Mouse (Mus musculus): ENCODE measurements around the gene Gm35549.

Gm35549 gene

DNA sequence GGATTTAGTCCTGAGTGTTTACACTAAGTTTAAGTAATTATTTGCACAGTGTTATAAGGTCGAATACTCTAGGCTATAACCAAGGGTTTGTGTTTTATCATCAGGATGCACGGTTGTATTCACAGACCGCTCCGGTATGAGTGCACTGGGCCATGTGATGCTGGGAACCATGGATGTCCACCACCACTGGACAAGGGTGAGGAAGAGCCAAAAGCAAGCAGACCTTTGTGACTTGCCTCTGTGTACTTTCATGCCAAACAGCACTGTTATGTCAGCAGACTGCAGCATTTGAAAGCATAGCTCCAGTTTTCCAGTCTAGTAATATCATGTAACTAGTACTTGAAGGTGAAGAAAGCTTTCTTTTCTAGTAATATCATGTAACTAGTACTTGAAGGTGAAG, 17.1 kb downstream of the Gm35549 start:
- DNase-seq (ENCODE audit: low read depth, low spot score): no peak

DNA sequence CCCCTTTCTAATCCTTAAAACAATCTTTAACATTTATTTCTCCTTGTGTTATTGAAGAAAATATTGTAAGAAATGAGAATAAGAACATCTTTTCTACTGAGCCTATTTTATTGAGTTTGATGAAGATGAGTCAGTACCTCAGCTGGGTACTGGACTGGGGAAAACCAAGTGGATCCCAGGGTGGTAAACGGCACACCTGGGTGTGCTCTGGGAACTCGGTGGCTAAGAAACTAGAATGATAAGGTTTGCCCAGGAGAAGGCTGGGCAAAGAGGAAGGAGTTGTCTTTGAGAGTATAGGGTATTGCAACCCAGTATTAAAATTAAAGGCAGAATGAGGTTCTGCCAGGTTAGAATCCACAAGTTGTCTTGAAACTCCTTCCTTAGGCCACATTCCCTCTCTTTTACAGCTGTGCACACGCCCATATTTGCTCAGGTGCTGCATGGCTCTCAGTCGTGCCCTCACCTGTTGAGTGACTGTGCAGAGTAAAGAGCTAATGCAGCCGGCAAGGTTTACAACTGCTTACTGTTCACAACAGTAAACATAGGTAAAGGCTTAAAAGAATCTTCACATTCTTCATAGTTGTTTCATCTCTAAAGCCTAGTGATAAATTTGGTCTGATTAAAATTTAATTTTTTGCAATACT, 20.3 kb downstream of the Gm35549 start:
- no peak for DNase-seq (ENCODE audit: low read depth, low spot score)

DNA sequence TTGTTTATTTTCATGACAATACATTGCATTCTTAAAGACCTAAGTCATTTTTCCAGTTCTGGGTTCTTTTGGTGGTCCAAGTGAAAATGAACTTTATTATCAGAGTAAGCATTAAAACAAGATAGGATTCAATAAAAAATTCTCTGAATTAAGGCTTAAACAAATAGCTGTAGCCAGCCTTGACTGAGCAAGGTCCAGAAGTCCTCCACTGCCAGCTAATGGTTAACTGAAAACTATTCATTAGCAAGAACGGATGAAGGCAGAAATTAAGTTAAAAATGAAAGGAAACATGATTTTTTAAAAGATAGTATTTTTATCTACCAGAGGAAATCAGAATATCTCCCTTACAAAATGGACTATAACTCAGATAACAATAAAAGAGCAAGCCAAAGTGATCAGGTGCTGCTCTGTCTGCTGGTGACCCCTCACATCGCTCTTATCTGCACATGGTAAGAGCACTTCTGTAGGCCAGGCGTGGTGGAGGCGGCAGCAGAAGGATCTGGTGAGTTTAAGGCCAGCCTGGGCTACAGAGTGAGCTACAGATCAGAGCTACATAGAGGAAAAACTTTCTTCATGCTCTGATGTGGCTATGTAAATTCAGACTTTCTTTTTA, 28.5 kb downstream of the Gm35549 start:
- DNase-seq (ENCODE audit: low read depth, low spot score): no peak

DNA sequence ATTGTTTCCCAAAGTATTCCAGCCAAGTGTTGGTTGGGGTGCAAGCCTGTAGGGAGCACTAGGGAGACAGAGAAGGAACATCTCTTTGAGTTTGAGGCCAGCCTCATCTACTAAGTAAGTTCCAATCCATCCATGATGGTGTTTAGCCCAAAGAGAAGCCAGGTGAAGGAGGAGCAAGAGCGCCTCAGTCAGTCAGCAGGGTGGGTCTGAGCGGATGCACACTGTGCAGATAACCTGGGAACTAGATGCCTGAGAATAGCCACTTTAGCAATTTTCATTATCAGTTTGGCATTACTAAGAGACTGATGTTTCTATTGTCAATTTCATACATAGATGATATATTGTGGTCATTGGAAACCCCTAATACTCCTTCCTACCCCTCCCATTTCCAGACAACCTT, 29.1 kb downstream of the Gm35549 start:
- no peak for DNase-seq (ENCODE audit: low read depth, low spot score)

DNA sequence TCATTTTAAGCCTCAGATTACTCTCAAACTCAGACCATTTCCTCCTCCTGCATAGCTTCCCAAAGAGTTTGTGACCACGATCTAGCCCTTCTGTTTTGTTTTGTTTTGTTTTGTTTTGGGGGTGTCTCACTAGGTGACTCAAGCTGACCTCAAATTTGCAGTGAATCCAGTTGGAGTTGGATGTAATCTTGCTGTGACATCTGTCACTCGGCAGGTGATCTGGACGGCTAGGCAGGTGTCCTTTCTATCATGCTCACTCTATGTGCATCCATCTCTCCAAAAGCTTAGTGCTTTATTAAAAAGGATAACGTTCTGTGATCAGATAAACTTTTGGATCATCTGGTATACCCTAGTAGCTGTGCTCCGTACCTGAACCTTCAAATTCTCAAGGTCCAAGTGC, 31.4 kb downstream of the Gm35549 start:
- no peak for DNase-seq (ENCODE audit: low read depth, low spot score)

DNA sequence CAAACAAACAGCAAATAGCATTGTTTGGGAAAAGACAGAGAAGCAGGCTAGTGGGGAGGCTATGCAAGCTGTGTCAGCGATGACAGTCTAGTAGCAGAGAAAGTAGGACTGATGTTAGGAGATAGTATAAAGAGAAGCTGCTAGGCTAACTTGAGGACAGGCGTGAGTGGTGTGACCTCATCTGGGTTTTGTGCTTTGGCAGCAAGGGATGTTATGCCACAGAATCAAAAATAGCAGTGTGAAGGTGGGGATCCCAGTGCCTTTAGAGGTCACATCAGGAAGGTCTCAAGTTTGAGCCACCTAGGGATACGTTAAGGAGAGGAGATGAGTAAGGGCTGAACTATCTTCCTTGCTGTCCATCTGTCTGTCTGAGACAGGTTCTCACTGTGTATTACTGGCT, 33.6 kb downstream of the Gm35549 start:
- DNase-seq (ENCODE audit: low read depth, low spot score): no peak

DNA sequence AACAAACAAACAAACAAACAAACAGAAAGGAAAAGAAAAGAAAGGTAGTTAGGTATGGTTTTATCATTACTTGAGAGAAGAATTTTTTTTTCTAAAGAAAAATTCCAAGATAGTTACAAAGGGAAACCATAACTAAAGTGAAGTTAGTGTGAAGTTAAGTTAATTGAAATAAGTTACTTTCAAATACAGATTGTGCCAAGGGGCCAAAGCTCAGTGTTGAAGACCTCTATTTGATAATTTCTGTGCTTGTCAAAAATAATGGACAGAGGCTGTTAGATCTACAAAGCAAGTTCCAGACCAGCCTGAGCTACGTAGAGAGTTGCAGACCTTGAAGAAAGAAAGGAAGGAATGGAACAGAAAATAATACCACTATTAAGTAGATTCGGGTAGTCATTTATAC, 36.6 kb downstream of the Gm35549 start:
- DNase-seq (ENCODE audit: low read depth, low spot score): no peak

DNA sequence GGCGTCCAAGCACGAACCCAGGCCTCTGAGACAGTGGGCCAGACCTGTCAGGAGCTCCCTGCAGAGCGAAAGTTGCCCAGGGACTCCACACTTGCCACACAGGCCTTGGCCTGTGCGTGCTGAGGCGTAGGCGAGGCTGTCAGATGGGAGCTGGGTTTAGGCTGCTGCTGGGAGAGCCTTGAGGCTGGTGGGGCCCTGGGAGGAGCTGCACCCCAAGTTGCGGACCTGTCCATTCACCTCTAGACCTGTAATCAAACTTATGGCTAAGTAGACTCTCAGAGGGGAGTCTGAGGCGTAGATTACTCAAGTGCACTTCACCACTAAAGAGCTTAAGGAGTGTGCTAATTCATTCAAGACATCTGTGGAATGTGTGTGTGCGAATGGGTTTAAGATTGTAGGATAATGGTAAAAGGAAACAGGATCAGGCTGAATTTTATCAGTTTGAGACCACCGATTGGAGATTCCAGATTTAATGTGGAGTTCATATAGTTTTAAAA, 37.9 kb downstream of the Gm35549 start:
- DNase-seq (ENCODE audit: low read depth, low spot score): no peak

DNA sequence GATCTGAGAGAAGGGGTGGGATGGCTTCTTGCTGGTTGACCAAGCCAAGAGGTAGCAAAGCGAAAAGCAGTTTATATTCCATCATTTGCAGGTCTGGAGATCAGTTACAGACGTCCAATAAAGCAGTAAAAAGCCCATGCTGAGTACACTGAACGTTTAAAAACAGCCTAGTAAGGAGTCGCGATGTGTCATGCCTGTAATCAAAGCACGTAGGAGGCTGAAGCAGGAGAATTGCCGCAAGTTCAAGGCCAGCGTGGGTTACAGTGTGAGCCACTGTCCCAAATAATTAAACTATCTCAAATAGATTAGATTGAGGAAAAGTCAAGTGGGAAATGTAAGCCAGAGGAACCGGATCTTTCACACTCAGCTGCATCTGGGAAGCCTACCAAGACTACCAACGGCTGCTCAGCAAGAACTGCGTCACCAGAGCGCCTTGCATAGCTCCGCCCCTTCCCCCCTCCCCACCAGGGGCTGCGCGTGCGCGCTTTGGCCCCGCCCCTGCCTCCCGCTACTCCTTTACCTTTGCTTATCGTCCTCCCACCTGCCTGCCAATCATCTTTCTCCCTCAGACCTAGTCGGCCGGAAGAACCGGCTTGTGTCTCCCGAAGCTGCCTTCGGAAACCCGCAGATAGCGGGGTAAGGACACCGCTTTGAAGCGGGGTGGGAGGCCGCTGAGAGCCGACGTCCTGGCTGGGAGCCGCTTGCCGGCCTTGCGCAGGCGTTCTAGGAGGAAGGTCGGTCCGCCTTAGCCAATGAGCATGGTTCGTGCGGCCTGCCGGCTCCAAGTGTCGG, 38.6 kb downstream of the Gm35549 start, which contains the start of gene Tcaim:
Gene Tcaim, plus strand, starts transcription at position 487 of the 792 bp plus-strand sequence.
- DNase-seq (ENCODE audit: low read depth, low spot score): peak; percentile 78

DNA sequence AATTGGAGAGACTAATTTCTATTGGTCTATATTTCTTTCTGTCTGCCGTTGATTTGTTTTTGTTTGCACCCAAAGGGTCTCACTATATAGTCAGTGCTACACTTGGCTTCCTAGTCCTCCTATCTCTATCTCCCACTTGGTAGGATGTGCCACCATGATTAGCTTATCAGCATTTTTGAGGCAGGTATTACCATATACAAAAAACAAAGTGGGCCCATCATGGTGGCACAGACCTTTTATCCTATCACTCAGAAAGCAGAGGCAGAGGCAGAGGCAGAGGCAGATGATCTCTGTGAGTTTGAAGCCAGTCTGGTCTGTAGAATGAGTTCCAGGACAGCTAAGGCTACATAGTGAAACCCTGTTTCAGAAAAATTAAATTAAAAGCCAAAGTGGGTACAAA, 57.3 kb downstream of the Gm35549 start:
- no peak for DNase-seq (ENCODE audit: low read depth, low spot score)

DNA sequence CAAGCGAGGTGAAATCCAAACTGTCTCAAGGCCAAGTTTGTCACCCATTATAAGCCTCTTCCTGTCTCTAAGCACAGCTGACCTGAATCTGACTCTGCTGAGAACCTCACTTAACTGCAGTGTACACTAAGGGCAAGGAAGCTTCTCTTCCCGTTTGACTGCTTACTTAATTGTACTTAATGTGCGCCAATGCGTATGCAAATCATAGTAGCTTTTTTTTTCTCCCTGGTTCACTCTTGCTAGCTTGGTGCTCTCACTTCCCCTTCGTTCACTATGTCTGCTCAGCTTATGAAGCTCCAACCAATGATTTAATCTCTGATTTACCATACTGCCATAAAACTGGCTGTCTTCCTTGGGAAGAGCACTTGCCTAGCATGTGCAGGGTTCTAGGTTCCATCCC, 58.6 kb downstream of the Gm35549 start:
- no peak for DNase-seq (ENCODE audit: low read depth, low spot score)
